Mouse (Mus musculus) A20 (cell line): ENCODE results near the gene Gpr146.
"Not testable (repeated sequence)": the region's sequence is repeated elsewhere in the genome, so short reads cannot be mapped to it uniquely, and the experiment has no call there.

Source experiments
- DNase-seq: peaks from one replicate; pipeline ENCODE4 v3.0.0-alpha.2; 2011; ENCODE audit warnings: low read depth, low spot score

The Gpr146 gene

GRCm38 (mm10) chr5:139381586-139382513 lies 4.4 kb downstream of the Gpr146 start:
- DNase-seq, result peak; percentile 65

- DNase-seq, result no peak
These were observed 5.3 kb downstream of the Gpr146 start for GRCm38 (mm10) chr5:139382760-139383159.

- no peak for DNase-seq
These were observed 5.7 kb downstream of the Gpr146 start for GRCm38 (mm10) chr5:139383234-139383633.

- DNase-seq, result no peak
These were observed 7.0 kb downstream of the Gpr146 start for GRCm38 (mm10) chr5:139384531-139384930.

- no peak for DNase-seq
These were observed 8.6 kb downstream of the Gpr146 start for GRCm38 (mm10) chr5:139386047-139386446.

GRCm38 (mm10) chr5:139387329-139388194 lies 10.1 kb downstream of the Gpr146 start:
- no peak for DNase-seq

- no peak for DNase-seq
These were observed 10.7 kb downstream of the Gpr146 start for GRCm38 (mm10) chr5:139388195-139388570.

- DNase-seq, result no peak
These were observed 11.5 kb downstream of the Gpr146 start for GRCm38 (mm10) chr5:139388694-139389675.

- no peak for DNase-seq
These were observed 12.2 kb downstream of the Gpr146 start for GRCm38 (mm10) chr5:139389676-139390061.

GRCm38 (mm10) chr5:139390324-139391119 lies 13.0 kb downstream of the Gpr146 start:
- DNase-seq, result not testable (repeated sequence)

- DNase-seq, result no peak
These were observed 14.0 kb downstream of the Gpr146 start for GRCm38 (mm10) chr5:139391309-139391990.

- no peak for DNase-seq
These were observed 15.0 kb downstream of the Gpr146 start for GRCm38 (mm10) chr5:139392219-139393196.

GRCm38 (mm10) chr5:139393197-139393588 lies 15.7 kb downstream of the Gpr146 start:
- no peak for DNase-seq

GRCm38 (mm10) chr5:139394399-139394798 lies 16.9 kb downstream of the Gpr146 start:
- DNase-seq, result no peak

GRCm38 (mm10) chr5:139395528-139395927 lies 18.0 kb downstream of the Gpr146 start:
- DNase-seq, result no peak

- DNase-seq, result no peak
These were observed 19.9 kb downstream of the Gpr146 start for GRCm38 (mm10) chr5:139397359-139397916.

- DNase-seq, result peak; percentile 86
These were observed 20.7 kb downstream of the Gpr146 start for GRCm38 (mm10) chr5:139397959-139398753.
